Mouse (Mus musculus) lung, postnatal 25 days (tissue): ENCODE results near the gene Uhrf1bp1l.

ENCODE experiments used
- DNase-seq: peaks from one replicate; pipeline ENCODE4 v3.0.0; 2022; ENCODE audit warnings: low spot score

The Uhrf1bp1l gene

DNA sequence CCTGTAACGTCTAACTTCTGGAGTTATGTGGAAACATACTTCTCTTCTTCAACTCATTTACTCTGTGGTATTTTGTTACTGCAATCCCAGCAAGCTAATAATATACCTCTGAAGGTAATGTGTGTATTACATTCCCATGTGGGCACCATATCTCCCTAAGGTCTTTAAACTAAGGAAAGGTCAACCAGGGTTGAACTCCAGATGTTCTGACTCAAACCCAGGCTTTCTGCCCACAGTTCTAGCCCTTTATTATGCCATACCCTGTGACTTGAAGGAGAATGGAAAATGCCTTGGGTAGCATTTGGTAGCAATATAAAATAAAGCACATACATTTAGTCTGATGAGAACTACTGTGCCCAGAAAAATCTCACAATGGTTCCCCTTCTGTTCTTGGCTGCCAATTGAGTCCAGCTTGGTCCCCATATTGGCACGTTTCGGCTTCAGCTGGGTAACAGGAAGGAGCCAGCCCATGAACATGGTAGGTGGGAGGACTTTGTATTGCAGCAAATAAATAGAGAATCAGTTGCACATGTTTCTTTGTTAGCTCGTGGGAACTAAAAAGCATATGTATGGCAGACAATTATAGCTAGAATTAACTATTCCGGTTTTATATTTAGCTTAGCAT lies 110.6 kb downstream of the Uhrf1bp1l start:
- no peak for DNase-seq

DNA sequence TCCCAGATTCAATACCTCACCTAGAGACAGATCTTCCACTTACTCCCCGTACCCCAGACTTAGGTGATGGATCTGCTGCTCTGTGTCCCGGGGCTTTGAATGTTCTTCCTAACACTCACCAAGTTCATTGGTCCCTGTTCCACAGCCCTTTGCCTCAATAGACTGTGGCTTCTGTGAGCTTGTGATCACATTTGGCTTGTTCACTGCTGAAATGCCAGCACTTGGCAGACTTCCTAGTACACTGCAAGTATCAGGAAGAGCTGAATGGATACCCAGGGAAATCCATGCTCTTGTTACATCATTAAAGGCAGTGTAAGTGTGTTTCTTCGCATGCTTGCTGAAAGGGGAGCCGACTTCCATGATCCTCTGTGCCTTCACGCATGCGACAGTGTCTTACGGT lies 111.5 kb downstream of the Uhrf1bp1l start:
- DNase-seq: no peak

DNA sequence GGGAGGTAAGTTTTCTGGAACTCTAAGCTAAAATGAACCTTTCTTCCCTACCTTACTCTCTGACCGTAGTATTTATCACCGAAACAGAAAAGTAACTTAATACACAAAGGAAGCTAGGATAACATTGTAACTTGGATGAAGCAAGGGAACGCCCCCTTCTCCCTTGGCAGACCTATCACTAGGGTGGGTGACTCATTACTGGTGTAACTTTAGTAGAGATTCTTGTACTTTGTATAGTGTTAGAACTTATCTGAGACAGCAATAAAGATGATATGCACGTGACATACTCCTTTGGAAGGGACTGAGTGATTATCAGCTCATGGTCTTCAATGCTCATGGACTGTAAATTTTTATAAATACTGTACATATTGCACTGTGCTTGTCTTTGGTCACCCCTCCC lies 123.4 kb downstream of the Uhrf1bp1l start:
- no peak for DNase-seq

DNA sequence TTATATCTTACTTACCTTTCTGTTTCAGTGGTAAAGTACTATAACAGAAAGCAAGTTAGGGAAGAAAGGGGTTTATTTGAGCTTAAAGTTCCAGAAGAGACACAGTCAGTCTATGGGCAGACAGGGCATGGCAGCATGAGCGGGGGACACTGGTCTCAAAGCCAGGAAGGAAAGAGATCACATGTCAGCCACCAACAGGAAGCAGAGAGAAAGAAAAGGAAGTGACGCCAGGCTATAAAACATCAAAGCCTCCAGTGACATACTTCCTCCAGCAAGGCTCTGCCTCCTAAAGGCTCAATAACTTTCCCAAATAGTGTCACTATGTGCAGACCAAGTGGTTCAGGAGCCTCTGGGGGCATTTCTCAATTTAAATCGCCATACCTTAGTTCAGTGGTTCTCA lies 124.0 kb downstream of the Uhrf1bp1l start:
- no peak for DNase-seq
